Mouse (Mus musculus) stomach, postnatal 0 days (tissue): ENCODE results near the gene Snx9. TPM values are rescaled to one million over a fixed set of nuclear protein-coding genes. Genes with fewer than 3 reads are reported as not detected.
A peak's percentile ranks its signal among the peaks of the same experiment; 100 is the strongest.

Experiments
- ATAC-seq: fragments of 200-750 bp; cut with Nextera tagmentation; 2 replicates; pipeline ENCODE4 v1.8.0; 2017; ENCODE audit not compliant: low FRiP score, low TSS enrichment
- DNase-seq: peaks from one replicate; pipeline ENCODE4 v3.0.0-alpha.2; 2016; ENCODE audit warnings: low spot score
- H3K27ac ChIP-seq: fragments of 300-500 bp; sonication (generic); replicated peaks from 2 replicates; pipeline ENCODE4 v1.5.1; 2014; ENCODE audit warnings: mild to moderate bottlenecking, control low read depth
- H3K27me3 ChIP-seq: fragments of 300-500 bp; sonication (generic); 2 replicates; pipeline ENCODE4 v1.6.1; 2014; ENCODE audit warnings: low read length; ENCODE audit not compliant: control insufficient read depth, insufficient read depth
- H3K36me3 ChIP-seq: fragments of 300-500 bp; sonication (generic); 2 replicates; pipeline ENCODE4 v1.6.1; 2014; ENCODE audit warnings: low read length, mixed read lengths; ENCODE audit not compliant: control insufficient read depth, insufficient read depth
- H3K4me1 ChIP-seq: fragments of 300-500 bp; sonication (generic); replicated peaks from 2 replicates; pipeline ENCODE4 v1.6.1; 2014; ENCODE audit warnings: antibody characterized with exemption; ENCODE audit not compliant: control insufficient read depth, insufficient read depth
- H3K4me2 ChIP-seq: fragments of 300-500 bp; sonication (generic); replicated peaks from 2 replicates; pipeline ENCODE4 v1.6.1; 2014; ENCODE audit warnings: low read depth, mild to moderate bottlenecking, control low read depth, moderate library complexity
- H3K4me3 ChIP-seq: fragments of 300-500 bp; sonication (generic); 2 replicates; pipeline ENCODE4 v1.5.1; 2014; ENCODE audit warnings: low read depth, low read length, control low read depth
- H3K9ac ChIP-seq: fragments of 300-500 bp; sonication (generic); 2 replicates; pipeline ENCODE4 v1.6.1; 2014; ENCODE audit warnings: mild to moderate bottlenecking, low read length, control low read depth, mixed read lengths
- H3K9me3 ChIP-seq: fragments of 300-500 bp; sonication (generic); 2 replicates; pipeline ENCODE4 v1.6.1; 2016; ENCODE audit warnings: low read length; ENCODE audit not compliant: control insufficient read depth
- CTCF ChIP-seq: IDR thresholded peaks from 2 replicates; pipeline ENCODE4 v1.5.1; 2016; ENCODE audit warnings: antibody characterized with exemption, low read depth, mild to moderate bottlenecking, moderate library complexity
- EP300 ChIP-seq: optimal IDR thresholded peaks from 2 replicates; pipeline ENCODE3; 2016; ENCODE audit warnings: antibody characterized with exemption
- WGBS: fragments of 180-500 bp; shearing (Covaris S2); extraction: QIAGEN DNeasy Blood & Tissue Kit; methylation state at CpG from one replicate; pipeline ENCODE4 v1.1.7; 2014; 5-methylcytosine and 5-hydroxymethylcytosine counted together
- polyA plus RNA-seq: library from polyadenylated mRNA; unstranded; fragments of >200 nt; fragmentation: Nextera tagmentation; extraction: Ambion mirVana; gene quantifications from 2 replicates; pipeline ENCODE4 v1.2.1, GENCODE M21; 2015

The Snx9 gene
- polyA plus RNA-seq, 1 experiment from 2014 or later = 34.8 TPM

DNA sequence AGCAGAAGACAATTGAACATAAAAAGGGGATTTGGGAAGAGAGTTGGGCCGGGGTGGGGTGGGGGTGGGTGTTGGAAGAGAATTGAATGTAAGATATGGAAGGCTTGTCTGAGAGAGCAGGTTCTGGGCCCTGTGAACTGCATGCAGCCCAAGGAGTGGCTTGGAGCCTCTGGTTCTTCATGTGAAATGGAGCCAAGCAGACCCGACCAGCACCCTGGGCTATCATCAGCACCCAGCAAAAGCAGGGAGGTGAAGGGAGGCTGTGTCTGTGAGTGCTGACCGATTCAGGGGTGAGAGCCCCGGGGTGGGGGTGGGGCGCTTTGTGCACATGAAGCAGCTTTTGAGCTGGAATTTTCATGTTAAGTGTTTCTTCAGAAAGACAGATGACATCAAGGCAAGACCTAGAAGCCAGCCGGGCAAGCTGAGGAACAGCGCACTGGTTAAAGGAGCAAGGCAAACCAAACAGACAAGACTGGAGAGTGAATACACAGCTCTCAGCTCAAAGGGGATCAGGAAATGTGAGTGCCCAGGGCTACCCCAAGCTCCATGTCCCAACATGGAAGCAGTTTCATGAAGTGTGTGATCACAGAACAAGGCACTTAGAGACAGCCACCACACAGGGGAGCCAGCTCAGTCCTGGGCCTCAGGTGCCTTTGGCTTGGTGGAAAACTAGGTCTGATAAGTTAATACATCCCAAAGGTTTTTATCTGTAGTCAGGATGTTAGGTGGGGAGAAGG is 40.1 kb upstream of the Snx9 start:
- no peak for ATAC-seq
- H3K9me3 ChIP-seq = no peaks in the 10 kb centered on the region
- H3K27ac ChIP-seq = peak overlapping the region; percentile 1; the same call in 1 of the 2 replicates
- no peaks in the 10 kb centered on the region for H3K4me1 ChIP-seq
- H3K4me2 ChIP-seq = no peak overlapping the region
- 77% methylated on average over 7 of the region's 7 CpGs for WGBS
- TF ChIP-seq EP300 (no peak), CTCF (peak; percentile 32)
- no peaks in the 10 kb centered on the region for H3K36me3 ChIP-seq
- H3K9ac ChIP-seq = no peak overlapping the region
- DNase-seq = no peak
- no peaks in the 10 kb centered on the region for H3K27me3 ChIP-seq
- H3K4me3 ChIP-seq = no peak overlapping the region

DNA sequence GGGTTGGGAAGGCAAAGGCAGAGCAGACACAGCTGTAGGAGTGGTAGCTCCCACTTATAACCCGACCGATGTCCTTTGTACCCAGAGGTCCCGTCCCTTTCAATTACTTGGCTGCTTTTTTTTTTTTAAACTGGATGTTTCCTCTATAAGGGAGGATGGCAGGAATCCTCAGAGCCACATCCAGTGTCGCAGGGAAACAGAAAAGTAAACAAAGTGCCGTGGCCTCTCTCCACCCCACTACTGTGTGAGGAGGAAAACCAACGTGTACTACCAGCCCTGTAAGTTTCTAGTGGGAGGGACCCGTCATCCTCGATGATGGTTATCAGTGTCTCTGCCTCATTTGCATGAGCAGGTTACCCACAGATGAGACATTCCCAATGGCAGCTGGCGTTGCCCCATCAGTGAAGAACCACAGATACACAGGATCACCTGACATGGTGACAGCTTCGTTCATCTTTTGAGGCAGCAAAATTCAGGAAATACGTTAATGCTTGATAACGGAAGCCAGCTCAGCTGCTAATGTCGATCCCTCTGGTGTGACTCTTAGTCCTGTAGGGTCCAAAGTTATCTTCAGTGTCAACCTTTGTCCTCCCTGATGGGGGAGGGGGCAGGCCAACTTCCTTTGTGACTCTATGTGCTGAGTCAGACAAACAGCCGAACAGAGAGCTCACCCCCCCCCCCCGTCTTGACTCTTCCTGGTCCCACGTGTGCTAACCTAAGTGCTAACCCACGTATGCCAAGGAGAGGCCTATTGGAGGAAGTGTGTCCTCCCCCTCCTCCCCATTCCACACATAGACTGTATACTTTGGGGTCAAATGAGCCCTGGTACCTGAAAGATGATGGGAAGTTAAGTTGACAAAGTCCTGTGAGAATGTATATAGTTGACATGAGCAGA is 39.1 kb upstream of the Snx9 start:
- Histone ChIP-seq H3K9me3 (no peaks in the 10 kb centered on the region), H3K9ac (no peak overlapping the region), H3K27me3 (no peaks in the 10 kb centered on the region), H3K4me2 (no peak overlapping the region), H3K4me3 (no peak overlapping the region), H3K4me1 (no peaks in the 10 kb centered on the region), H3K27ac (0 out of 2 replicates have a peak overlapping the region, but pooled peaks have one; percentile 1), H3K36me3 (no peaks in the 10 kb centered on the region)
- whole genome bisulfite sequencing = 50% methylated on average over 17 of the region's 17 CpGs
- DNase-seq (no peak), ATAC-seq (no peak)
- no peak for TF ChIP-seq EP300
- TF ChIP-seq CTCF = no peak

DNA sequence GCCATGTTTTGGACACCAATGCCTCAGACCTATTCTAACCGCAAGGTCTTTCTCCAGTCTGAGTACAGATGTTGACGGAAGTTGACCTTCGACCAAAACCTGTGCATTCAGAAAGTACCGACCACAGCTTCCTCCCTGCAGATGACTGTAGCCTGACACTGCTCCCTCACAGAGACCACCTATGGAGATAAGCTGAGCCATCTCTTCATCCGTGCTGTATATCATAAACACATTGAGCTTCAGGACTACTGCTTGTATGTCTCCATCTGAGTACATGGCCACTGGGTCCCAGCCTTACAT is 38.5 kb upstream of the Snx9 start:
- DNase-seq = no peak
- no peak overlapping the region for H3K4me3 ChIP-seq
- no peaks in the 10 kb centered on the region for H3K27me3 ChIP-seq
- TF ChIP-seq CTCF (no peak), EP300 (no peak)
- no peaks in the 10 kb centered on the region for H3K4me1 ChIP-seq
- H3K36me3 ChIP-seq = no peaks in the 10 kb centered on the region
- no peak overlapping the region for H3K27ac ChIP-seq
- no peak overlapping the region for H3K4me2 ChIP-seq
- no peak overlapping the region for H3K9ac ChIP-seq
- H3K9me3 ChIP-seq = no peaks in the 10 kb centered on the region
- no peak for ATAC-seq
- 81% methylated on average over 5 of the region's 5 CpGs for WGBS

DNA sequence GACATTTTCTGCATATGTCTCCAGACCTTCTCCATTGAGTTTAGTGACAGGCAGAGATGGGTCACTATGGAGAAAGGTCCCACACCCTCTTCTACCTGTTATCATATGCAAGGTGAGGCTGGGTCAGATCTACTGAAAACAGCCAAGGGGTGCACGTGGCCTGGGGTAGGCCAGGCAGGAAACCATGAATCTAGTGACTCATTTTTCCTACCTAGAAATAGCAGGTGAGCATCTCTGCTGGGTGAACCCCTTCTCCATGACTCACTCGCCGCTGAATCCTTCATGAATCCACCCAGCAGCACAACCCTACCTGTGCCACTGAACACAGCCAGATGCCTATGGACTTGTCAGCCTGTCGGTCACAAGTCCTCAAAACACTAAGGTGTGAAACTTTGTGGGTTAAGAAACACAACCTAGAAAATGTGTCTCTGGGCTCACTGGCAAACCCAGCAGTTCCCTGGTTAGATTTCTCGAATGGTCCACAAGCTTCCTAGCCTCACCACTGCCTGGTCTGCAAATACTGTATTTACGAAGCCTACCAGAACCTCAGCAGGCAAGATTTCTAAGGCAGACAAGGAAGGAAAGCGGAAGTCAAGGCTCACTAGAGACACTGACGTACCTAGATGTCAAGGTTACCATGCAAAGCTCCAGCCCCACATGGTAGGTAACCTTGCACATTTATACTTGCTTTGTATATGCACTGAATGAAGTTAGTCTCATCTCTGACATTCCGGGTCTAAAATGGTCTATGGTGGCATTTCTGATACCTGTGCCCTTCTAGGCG is 37.7 kb upstream of the Snx9 start:
- no peak overlapping the region for H3K9ac ChIP-seq
- no peaks in the 10 kb centered on the region for H3K9me3 ChIP-seq
- no peak overlapping the region for H3K4me2 ChIP-seq
- H3K4me1 ChIP-seq = no peaks in the 10 kb centered on the region
- H3K36me3 ChIP-seq = no peaks in the 10 kb centered on the region
- no peak for DNase-seq
- TF ChIP-seq EP300 (no peak), CTCF (no peak)
- peak overlapping the region; percentile 35; the same call in 1 of the 2 replicates for H3K27ac ChIP-seq
- H3K27me3 ChIP-seq = no peaks in the 10 kb centered on the region
- no peak for ATAC-seq
- H3K4me3 ChIP-seq = no peak overlapping the region
- 83% methylated on average over 10 of the region's 10 CpGs for WGBS

DNA sequence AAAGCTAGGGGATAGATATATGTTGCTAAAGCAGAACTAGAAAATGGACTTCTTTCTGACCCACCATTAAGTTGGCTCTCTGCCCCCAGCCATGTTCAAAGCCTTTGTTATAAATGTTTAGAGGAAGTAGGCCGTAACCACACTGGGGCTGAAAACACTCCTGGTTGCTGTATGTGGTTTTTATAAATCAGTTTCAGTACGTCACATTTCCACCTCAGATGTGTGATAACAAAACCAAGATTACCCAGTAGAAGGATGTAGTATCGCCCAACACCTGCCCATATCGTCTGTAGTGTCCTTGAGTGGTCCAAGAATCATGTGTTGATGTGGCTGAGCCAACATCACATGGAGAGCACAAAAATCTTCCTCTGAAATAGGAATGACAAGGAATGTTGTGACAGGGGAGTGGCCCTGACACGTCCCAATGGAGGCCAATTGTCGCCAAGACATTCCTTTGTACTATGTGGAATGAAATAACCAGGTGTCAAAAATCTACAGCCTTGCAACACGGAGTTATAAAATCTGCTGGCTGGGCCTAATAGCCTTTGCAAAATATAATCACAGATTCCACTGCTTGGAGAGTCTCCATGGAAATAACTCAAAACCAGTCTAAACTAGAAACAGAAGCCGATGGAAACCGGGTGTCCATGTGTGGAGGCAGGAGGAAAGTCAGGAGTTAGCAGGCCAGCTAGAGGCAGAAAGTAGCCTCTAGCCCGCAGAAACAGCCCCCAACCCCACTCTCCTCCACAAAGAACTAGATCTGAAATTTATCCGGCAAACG is 36.6 kb upstream of the Snx9 start:
- H3K36me3 ChIP-seq = no peaks in the 10 kb centered on the region
- no peaks in the 10 kb centered on the region for H3K27me3 ChIP-seq
- WGBS = 43% methylated on average over 12 of the region's 12 CpGs

More for the DNA sequence above, 36.6 kb upstream of the Snx9 start:
- TF ChIP-seq CTCF (no peak), EP300 (no peak)
- no peaks in the 10 kb centered on the region for H3K4me1 ChIP-seq
- H3K4me3 ChIP-seq = no peak overlapping the region
- no peak for DNase-seq
- no peak overlapping the region for H3K4me2 ChIP-seq
- ATAC-seq = no peak; the same call in 1 of the 2 replicates
- no peak overlapping the region for H3K9ac ChIP-seq
- H3K9me3 ChIP-seq = no peaks in the 10 kb centered on the region
- H3K27ac ChIP-seq = peak overlapping the region; percentile 81
